Mouse (Mus musculus) cerebellum, postnatal 14 days (tissue): Measurements from ENCODE around the gene Nos2.
"Not testable (repeated sequence)": the region's sequence is repeated elsewhere in the genome, so short reads cannot be mapped to it uniquely, and the experiment has no call there.

Source experiments
- DNase-seq, 2 experiments: peaks; one replicate each; pipeline ENCODE4 v3.0.0; 2021; ENCODE audit warnings: mixed read lengths in 2 of 2

Nos2 gene

GRCm38 (mm10) chr11:78990875-78991543 lies 70.4 kb downstream of the Nos2 start:
- not testable (repeated sequence) for DNase-seq

GRCm38 (mm10) chr11:78999118-78999517 lies 78.5 kb downstream of the Nos2 start:
- DNase-seq = no peak

DNA sequence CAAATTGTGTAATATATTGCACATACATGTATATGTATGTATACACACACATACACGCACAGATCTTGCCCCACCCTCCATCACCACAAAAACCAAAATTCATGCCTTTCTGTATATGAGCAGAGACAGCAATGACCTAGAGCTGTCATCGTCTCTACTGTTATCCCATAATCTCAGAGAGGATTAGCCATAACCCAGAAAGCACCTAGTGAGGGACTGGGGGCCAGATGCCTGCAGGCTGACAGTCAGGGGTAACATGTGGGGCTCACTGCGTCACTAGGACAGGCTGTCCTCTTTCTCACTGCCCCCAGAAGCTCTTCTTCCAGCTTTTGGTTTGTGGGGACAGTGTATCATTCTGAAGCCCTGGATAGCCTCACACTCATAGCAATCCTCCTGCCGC lies 81.3 kb downstream of the Nos2 start:
- no peak for DNase-seq

- DNase-seq = no peak
Observed at GRCm38 (mm10) chr11:79002551-79002951, 82.0 kb downstream of the Nos2 start.

DNA sequence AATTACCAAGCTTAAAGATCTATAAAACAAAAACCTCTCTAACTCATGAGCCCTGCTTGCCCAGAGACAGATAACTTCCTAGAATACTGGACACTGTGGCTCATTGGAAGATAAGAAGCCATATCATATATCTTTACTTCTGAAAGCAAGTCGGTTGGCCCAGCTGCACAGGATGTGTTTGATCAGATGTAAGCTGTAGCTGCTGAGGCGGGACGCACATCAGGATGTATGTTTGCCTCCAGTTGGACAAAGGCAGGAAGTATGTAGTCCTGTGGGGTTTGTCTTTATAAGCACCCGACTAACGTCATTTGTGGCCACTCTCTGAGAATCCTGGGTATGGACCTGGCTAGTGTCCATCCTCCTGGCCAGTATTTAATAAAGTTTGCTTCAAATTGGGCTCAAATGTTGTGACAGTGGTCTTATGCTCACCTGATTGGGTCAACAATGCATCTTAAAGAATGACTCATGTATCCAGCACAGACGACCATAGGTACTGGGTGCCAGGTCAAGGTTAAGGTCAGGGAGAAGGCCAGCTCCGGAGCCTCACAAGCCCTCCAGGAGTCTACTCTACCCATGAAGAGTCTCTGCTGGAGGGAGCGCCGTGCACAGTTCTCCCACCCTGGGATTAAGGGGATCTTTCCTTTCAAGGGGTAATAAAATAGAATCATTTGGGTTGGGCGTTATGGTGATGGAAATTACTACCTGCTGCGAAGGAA lies 82.6 kb downstream of the Nos2 start:
- DNase-seq = no peak

GRCm38 (mm10) chr11:79003769-79004638 lies 83.4 kb downstream of the Nos2 start:
- no peak for DNase-seq

DNA sequence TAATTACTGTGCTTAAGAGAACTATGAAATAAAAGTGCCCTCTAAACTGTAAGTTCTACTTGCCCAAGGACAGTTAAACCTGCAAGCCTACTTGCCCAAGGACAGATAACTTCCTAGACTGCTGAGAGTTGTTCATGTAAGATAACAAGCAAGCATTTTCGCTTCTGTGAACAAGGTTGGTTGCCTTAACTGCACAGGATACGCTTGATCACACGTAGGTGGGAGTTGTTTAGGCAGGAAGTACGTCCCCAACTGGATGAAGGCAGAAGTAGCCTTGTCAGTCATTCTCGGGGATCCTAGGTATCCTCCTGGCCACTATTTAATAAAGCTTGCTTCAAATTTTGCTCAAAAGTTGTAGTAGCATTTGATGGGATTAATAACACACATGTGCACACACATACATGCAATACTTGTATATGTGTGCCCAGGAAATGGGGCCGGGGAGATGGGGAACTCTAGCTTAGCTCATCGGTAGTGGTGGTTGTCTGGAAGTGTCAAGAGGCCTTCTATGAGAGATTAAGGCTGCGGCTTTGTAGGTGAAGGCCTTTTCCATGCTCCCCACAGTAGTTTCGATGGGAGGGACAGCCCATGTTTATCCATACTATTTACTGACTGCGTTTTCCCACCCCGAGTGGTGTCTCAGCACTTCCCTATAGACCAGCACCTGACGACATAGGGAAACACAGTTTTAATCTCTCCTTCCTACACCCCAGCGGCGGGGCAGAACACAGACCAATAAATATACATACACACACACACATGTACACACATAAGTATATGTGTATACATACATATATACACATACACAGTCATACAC lies 85.2 kb downstream of the Nos2 start:
- no peak for DNase-seq

GRCm38 (mm10) chr11:79006417-79006816 lies 85.8 kb downstream of the Nos2 start:
- DNase-seq = no peak

GRCm38 (mm10) chr11:79007356-79007755 lies 86.8 kb downstream of the Nos2 start:
- not testable (repeated sequence) for DNase-seq

GRCm38 (mm10) chr11:79008007-79008775 lies 87.6 kb downstream of the Nos2 start:
- no peak for DNase-seq

DNA sequence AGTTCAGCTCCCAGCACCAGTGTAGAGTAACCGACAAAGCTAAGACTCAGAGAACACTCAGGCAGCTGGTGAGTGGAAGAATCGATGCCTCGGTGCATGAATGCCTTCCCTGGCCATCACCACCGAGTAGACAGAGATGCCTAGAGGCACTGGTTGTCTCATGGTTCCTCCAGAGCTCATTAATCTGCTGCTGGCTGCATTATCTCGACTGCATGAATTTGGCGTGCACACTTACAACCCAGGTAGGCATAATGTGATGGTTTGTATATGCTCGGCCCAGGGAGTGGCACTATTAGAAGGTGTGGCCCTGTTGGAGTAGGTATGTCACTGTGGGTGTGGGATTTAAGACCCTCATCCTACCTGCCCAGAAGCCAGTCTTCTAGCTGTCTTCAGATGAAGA lies 88.3 kb downstream of the Nos2 start:
- no peak for DNase-seq
